Mouse (Mus musculus) ES-E14 (cell line): ENCODE results near the gene B3gnt9.

Experiments used
- HCFC1 ChIP-seq: IDR thresholded peaks from 2 replicates; pipeline ENCODE4 v1.6.1; 2012; ENCODE audit warnings: low read length, inconsistent platforms, borderline replicate concordance; ENCODE audit not compliant: insufficient read depth
- MAFK ChIP-seq: IDR thresholded peaks from 2 replicates; pipeline ENCODE4 v1.6.1; 2014; ENCODE audit warnings: mild to moderate bottlenecking, low read depth, low read length, inconsistent platforms; ENCODE audit not compliant: insufficient read depth

DNA sequence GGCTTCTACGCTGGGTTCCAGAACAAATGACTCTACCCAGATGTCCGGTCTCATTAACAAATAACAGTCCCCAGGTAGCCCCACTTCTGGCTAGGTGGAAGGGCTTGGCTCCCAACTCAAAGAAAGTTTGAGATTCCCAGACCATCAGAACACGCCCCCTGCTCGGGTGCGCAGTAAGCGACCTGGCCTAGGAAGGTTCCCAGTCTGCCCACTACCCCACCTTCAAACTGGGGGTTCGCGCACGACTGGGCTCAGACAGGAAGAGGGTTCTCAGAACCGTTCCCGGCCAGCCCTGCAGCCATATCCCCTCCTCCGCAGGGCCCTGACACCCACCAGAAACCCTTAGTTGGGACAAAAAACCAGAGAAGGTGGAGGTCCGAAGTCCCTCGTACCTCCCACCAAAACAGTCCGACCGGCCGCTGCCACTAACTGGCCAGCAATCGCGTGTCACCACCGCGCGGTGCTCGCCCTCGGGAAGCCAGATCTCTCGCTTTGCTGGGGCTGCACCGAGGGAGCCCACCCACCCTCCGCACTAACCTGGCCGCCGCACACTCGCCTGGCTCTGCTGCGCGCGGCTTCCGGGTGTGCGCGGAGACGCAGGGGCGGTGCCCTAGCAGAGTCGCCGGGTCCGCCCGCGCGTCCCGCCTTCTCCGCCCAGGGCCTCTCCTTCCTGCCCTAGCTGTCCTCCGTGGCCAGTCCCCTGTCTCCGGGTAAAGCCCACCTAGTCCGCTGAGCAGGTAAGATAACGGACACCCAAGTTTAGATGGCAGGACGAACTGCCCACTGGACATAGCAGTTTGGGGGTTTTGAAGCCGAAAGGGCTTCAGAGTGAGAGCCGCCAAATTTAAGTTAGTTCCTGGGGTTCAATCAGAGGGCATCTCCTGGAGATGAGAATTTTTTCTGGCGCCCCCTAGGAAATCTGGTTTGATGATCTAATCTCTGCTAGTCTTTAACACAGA is 9.3 kb upstream of the B3gnt9 start, which contains the start of the genes Tradd and Fbxl8:
- TF ChIP-seq HCFC1 (no peak), MAFK (no peak)
